Mouse (Mus musculus): ENCODE data around the gene Tmco4. TPM values are rescaled to one million over a fixed set of nuclear protein-coding genes. Genes with fewer than 3 reads are reported as not detected.

Tmco4 gene
- polyA plus RNA-seq, 1 experiment from 2014 or later = 17.1 TPM

- H3K9ac ChIP-seq (ENCODE audit: low read depth, low read length) = no peak overlapping the region
- peaks cover 17% of the 10 kb centered on the region for H3K4me1 ChIP-seq (ENCODE audit: control insufficient read depth, insufficient read depth, low read length)
- H3K9me3 ChIP-seq (ENCODE audit: control insufficient read depth, low read length) = no peaks in the 10 kb centered on the region; the same call in 1 of the 2 replicates
- peak; percentile 50; the same call in 1 of the 2 replicates for ATAC-seq
- no peak overlapping the region for H3K27ac ChIP-seq (ENCODE audit: low read length)
- WGBS = 41% methylated on average over 5 of the region's 5 CpGs
- H3K27me3 ChIP-seq (replicated peaks; ENCODE audit: control insufficient read depth, insufficient read depth, low read length) = no peaks in the 10 kb centered on the region
- H3K4me2 ChIP-seq (ENCODE audit: low read depth, low read length) = no peak overlapping the region
- no peaks in the 10 kb centered on the region for H3K36me3 ChIP-seq (ENCODE audit: control insufficient read depth, insufficient read depth, low read length)
- no peak overlapping the region for H3K4me3 ChIP-seq (ENCODE audit: low read length)
These were observed 123.5 kb downstream of the Tmco4 start for GRCm38 (mm10) chr4:139096201-139096600.

- no peaks in the 10 kb centered on the region for H3K4me1 ChIP-seq (ENCODE audit: control insufficient read depth, insufficient read depth, low read length)
- H3K36me3 ChIP-seq (ENCODE audit: control insufficient read depth, insufficient read depth, low read length) = peaks cover 9% of the 10 kb centered on the region
- H3K9me3 ChIP-seq (ENCODE audit: control insufficient read depth, low read length) = no peaks in the 10 kb centered on the region
- H3K4me2 ChIP-seq (ENCODE audit: low read depth, low read length) = no peak overlapping the region
- H3K9ac ChIP-seq (ENCODE audit: low read depth, low read length) = no peak overlapping the region
- H3K27me3 ChIP-seq (replicated peaks; ENCODE audit: control insufficient read depth, insufficient read depth, low read length) = no peaks in the 10 kb centered on the region
- no peak for ATAC-seq
- 89% methylated on average over 8 of the region's 8 CpGs for WGBS
- no peak overlapping the region for H3K4me3 ChIP-seq (ENCODE audit: low read length)
- no peak overlapping the region for H3K27ac ChIP-seq (ENCODE audit: low read length)
These were observed 127.6 kb downstream of the Tmco4 start for GRCm38 (mm10) chr4:139100326-139100725.

GRCm38 (mm10) chr4:139101546-139101945 lies 128.9 kb downstream of the Tmco4 start:
- 75% methylated on average over 6 of the region's 6 CpGs for WGBS

GRCm38 (mm10) chr4:139105453-139105852 lies 132.8 kb downstream of the Tmco4 start:
- no peak for ATAC-seq
- Histone ChIP-seq H3K4me2 (ENCODE audit: low read depth, low read length) (no peak overlapping the region), H3K27me3 (replicated peaks; ENCODE audit: control insufficient read depth, insufficient read depth, low read length) (no peaks in the 10 kb centered on the region), H3K36me3 (ENCODE audit: control insufficient read depth, insufficient read depth, low read length) (peaks cover 9% of the 10 kb centered on the region), H3K4me3 (ENCODE audit: low read length) (no peak overlapping the region), H3K9me3 (ENCODE audit: control insufficient read depth, low read length) (no peaks in the 10 kb centered on the region), H3K4me1 (ENCODE audit: control insufficient read depth, insufficient read depth, low read length) (peaks cover under 1% of the 10 kb centered on the region), H3K9ac (ENCODE audit: low read depth, low read length) (no peak overlapping the region), H3K27ac (ENCODE audit: low read length) (no peak overlapping the region)
- 98% methylated on average over 1 of the region's 1 CpGs for WGBS

More at GRCm38 (mm10) chr4:139101546-139101945, 128.9 kb downstream of the Tmco4 start:
- Histone ChIP-seq H3K27ac (ENCODE audit: low read length) (no peak overlapping the region), H3K4me2 (ENCODE audit: low read depth, low read length) (no peak overlapping the region), H3K9me3 (ENCODE audit: control insufficient read depth, low read length) (no peaks in the 10 kb centered on the region), H3K4me1 (ENCODE audit: control insufficient read depth, insufficient read depth, low read length) (no peaks in the 10 kb centered on the region), H3K36me3 (ENCODE audit: control insufficient read depth, insufficient read depth, low read length) (peaks cover 9% of the 10 kb centered on the region), H3K9ac (ENCODE audit: low read depth, low read length) (no peak overlapping the region), H3K27me3 (replicated peaks; ENCODE audit: control insufficient read depth, insufficient read depth, low read length) (no peaks in the 10 kb centered on the region), H3K4me3 (ENCODE audit: low read length) (no peak overlapping the region)
- no peak for ATAC-seq

Other genes starting within 250 kb of the Tmco4 start
- gene Pla2g2c, start 248.1 kb upstream of the Tmco4 start, polyA plus RNA-seq (2015; fragmentation: Nextera tagmentation; extraction: Ambion mirVana) = 0.13 and 0.16 TPM in 2 replicates
- 1.3 and 1.5 TPM in 2 replicates for gene Ubxn10, start 235.7 kb upstream of the Tmco4 start, polyA plus RNA-seq (2015; fragmentation: Nextera tagmentation; extraction: Ambion mirVana)
- 2.3 and 2.7 TPM in 2 replicates for gene Pla2g2f, start 215.3 kb upstream of the Tmco4 start, polyA plus RNA-seq (2015; fragmentation: Nextera tagmentation; extraction: Ambion mirVana)
- 0.44 and 0.75 TPM in 2 replicates for gene Pla2g2d, start 197.2 kb upstream of the Tmco4 start, polyA plus RNA-seq (2015; fragmentation: Nextera tagmentation; extraction: Ambion mirVana)
- 0.15 and 0.23 TPM in 2 replicates for gene Pla2g5, start 109.4 kb upstream of the Tmco4 start, polyA plus RNA-seq (2015; fragmentation: Nextera tagmentation; extraction: Ambion mirVana)
- gene Gm13030, start 98.9 kb upstream of the Tmco4 start, polyA plus RNA-seq (2015; fragmentation: Nextera tagmentation; extraction: Ambion mirVana) = not detected in 2 replicates
- 0.18 TPM in 1 of 2 replicates, not detected in the other for gene Pla2g2e, start 94.9 kb upstream of the Tmco4 start, polyA plus RNA-seq (2015; fragmentation: Nextera tagmentation; extraction: Ambion mirVana)
- gene Otud3, start 58.9 kb upstream of the Tmco4 start, polyA plus RNA-seq (2015; fragmentation: Nextera tagmentation; extraction: Ambion mirVana) = 4.4 and 4.6 TPM in 2 replicates
- gene Rnf186, start 5.8 kb upstream of the Tmco4 start, polyA plus RNA-seq (2015; fragmentation: Nextera tagmentation; extraction: Ambion mirVana) = 106 and 121 TPM in 2 replicates
- 0.05 TPM in 1 of 2 replicates, not detected in the other for gene Htr6, start 102.7 kb downstream of the Tmco4 start, polyA plus RNA-seq (2015; fragmentation: Nextera tagmentation; extraction: Ambion mirVana)
- 38.9 and 43.3 TPM in 2 replicates for gene Nbl1, start 120.1 kb downstream of the Tmco4 start, polyA plus RNA-seq (2015; fragmentation: Nextera tagmentation; extraction: Ambion mirVana)
- 658 and 660 TPM in 2 replicates for gene Minos1, start 158.2 kb downstream of the Tmco4 start, polyA plus RNA-seq (2015; fragmentation: Nextera tagmentation; extraction: Ambion mirVana)
- gene Capzb, start 220.0 kb downstream of the Tmco4 start, polyA plus RNA-seq (2015; fragmentation: Nextera tagmentation; extraction: Ambion mirVana) = 440 and 454 TPM in 2 replicates

All from intestine, embryonic 16.5 days (tissue).